Mouse (Mus musculus) limb, embryonic 12.5 days (tissue): ENCODE results near the gene Scgb1b27. TPM values are rescaled to one million over a fixed set of nuclear protein-coding genes. Genes with fewer than 3 reads are reported as not detected.
"Not testable (repeated sequence)": the region's sequence is repeated elsewhere in the genome, so short reads cannot be mapped to it uniquely, and the experiment has no call there.

Source experiments
- ATAC-seq: fragments of 200-750 bp; cut with Nextera tagmentation; 2 replicates; pipeline ENCODE4 v1.8.0; 2017; ENCODE audit warnings: low read depth, moderate TSS enrichment; ENCODE audit not compliant: insufficient number of reproducible peaks, insufficient read depth, low FRiP score, low TSS enrichment
- H3K27ac ChIP-seq: fragments of 300-500 bp; sonication (generic); 2 replicates; pipeline ENCODE4 v1.5.1; 2016; ENCODE audit warnings: mild to moderate bottlenecking, moderate library complexity
- H3K27me3 ChIP-seq: fragments of 300-500 bp; sonication (generic); 2 replicates; pipeline ENCODE4 v1.6.1; 2016; ENCODE audit warnings: mild to moderate bottlenecking, moderate library complexity
- H3K36me3 ChIP-seq: fragments of 300-500 bp; sonication (generic); 2 replicates; pipeline ENCODE4 v1.6.1; 2016; ENCODE audit warnings: mild to moderate bottlenecking, moderate library complexity
- H3K4me1 ChIP-seq: fragments of 300-500 bp; sonication (generic); replicated peaks from 2 replicates; pipeline ENCODE4 v1.6.1; 2016
- H3K4me2 ChIP-seq: fragments of 300-500 bp; sonication (generic); 2 replicates; pipeline ENCODE4 v1.6.1; 2016; ENCODE audit warnings: mild to moderate bottlenecking, moderate library complexity
- H3K4me3 ChIP-seq: fragments of 300-500 bp; sonication (generic); replicated peaks from 2 replicates; pipeline ENCODE4 v1.5.1; 2016; ENCODE audit warnings: mild to moderate bottlenecking
- H3K9ac ChIP-seq: fragments of 300-500 bp; sonication (generic); replicated peaks from 2 replicates; pipeline ENCODE4 v1.6.1; 2016; ENCODE audit warnings: mild to moderate bottlenecking, moderate library complexity
- H3K9me3 ChIP-seq: fragments of 300-500 bp; sonication (generic); 2 replicates; pipeline ENCODE4 v1.6.1; 2016; ENCODE audit warnings: mild to moderate bottlenecking, moderate library complexity
- WGBS: fragments of 180-500 bp; shearing (Covaris S2); methylation state at CpG from one replicate; pipeline ENCODE4 v1.1.7; 2016; 5-methylcytosine and 5-hydroxymethylcytosine counted together
- polyA plus RNA-seq: library from polyadenylated mRNA; unstranded; fragments of >200 nt; fragmentation: Nextera tagmentation; extraction: Ambion mirVana; gene quantifications from 2 replicates; pipeline ENCODE4 v1.2.1, GENCODE M21; 2016

Scgb1b27 gene
- not detected in 2 replicates for polyA plus RNA-seq

- WGBS = 100% methylated on average over 1 of the region's 1 CpGs
- H3K9me3 ChIP-seq = peaks cover 68% of the 10 kb centered on the region
- H3K36me3 ChIP-seq, ATAC-seq, H3K4me2 ChIP-seq, H3K27ac ChIP-seq, H3K4me3 ChIP-seq, H3K27me3 ChIP-seq, H3K9ac ChIP-seq, H3K4me1 ChIP-seq: not testable (repeated sequence)
Observed at GRCm38 (mm10) chr7:34021183-34021582, at the start of gene Scgb1b27. Gene Scgb1b27 (plus strand): TSS chr7:34021483.

DNA sequence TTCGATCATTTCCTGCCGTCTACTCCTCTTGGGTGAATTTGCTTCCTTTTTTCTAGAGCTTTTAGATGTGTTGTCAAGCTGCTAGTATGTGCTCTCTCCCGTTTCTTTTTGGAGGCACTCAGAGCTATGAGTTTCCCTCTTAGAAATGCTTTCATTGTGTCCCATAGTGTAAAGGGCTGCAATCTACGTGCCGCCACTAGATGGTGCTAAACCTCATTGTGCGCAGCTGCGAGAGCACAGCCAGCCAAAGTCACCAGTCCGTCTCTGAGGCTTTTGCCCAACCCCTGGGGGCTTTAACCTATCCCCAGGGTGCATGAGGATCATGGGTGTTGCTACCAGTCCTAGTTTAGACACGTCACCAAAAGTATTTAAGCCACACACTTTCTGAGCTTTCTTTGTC, 39.0 kb upstream of the Scgb1b27 start:
- 30% methylated on average over 8 of the region's 9 CpGs for WGBS
- ATAC-seq = not testable (repeated sequence)

DNA sequence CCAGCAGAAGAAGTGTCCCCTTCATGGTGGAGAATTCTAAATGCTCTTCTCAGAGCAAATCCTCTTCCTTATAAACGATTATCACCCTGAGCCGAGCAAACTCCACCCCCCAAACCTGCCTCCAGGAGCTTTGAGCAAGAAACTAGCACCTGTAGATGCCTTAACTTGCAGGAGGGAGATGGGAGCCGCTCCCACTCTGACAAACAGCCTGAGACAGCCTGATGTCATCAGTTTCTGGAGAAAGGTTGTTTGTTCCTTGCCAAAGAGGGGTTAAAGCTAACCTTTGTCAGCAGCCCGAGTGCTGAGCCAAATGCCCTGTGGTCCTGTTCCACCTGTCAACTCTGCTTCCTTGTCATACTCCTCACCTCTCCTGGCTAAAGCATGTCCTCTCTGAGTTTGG, 7.4 kb upstream of the Scgb1b27 start, which contains the start of gene Scgb2b27:
TSS of gene Scgb2b27 (minus strand) at position 101 of the 400 bp plus-strand sequence.
- H3K27ac ChIP-seq = no peak within 1 kb of the TSS
- no peak for ATAC-seq
- H3K4me3 ChIP-seq = no peak within 1 kb of the TSS
- no peak within 1 kb of the TSS for H3K9ac ChIP-seq
- WGBS = 69% methylated on average over 4 of the region's 4 CpGs
- H3K4me1 ChIP-seq = no peaks in the 10 kb centered on the region
- H3K36me3 ChIP-seq = no peaks in the 10 kb centered on the region
- no peak within 1 kb of the TSS for H3K4me2 ChIP-seq
- peaks cover 65% of the 10 kb centered on the region for H3K9me3 ChIP-seq
- H3K27me3 ChIP-seq = no peaks in the 10 kb centered on the region

More for the DNA sequence above, 39.0 kb upstream of the Scgb1b27 start:
- not testable (repeated sequence) for H3K27ac ChIP-seq, H3K4me2 ChIP-seq, H3K27me3 ChIP-seq, H3K9ac ChIP-seq, H3K36me3 ChIP-seq, H3K4me1 ChIP-seq, H3K4me3 ChIP-seq
- H3K9me3 ChIP-seq = peaks cover 17% of the 10 kb centered on the region

GRCm38 (mm10) chr7:34025641-34026040, 4.4 kb downstream of the Scgb1b27 start:
- no peak overlapping the region for H3K27ac ChIP-seq
- H3K4me2 ChIP-seq = no peak overlapping the region
- H3K4me3 ChIP-seq = no peak overlapping the region
- no peak overlapping the region for H3K9ac ChIP-seq
- peaks cover 88% of the 10 kb centered on the region for H3K9me3 ChIP-seq
- H3K36me3 ChIP-seq = no peaks in the 10 kb centered on the region
- no peaks in the 10 kb centered on the region for H3K4me1 ChIP-seq
- ATAC-seq = no peak
- no peaks in the 10 kb centered on the region for H3K27me3 ChIP-seq
- 80% methylated on average over 4 of the region's 4 CpGs for WGBS

GRCm38 (mm10) chr7:34027202-34027601, 5.9 kb downstream of the Scgb1b27 start:
- H3K4me2 ChIP-seq, H3K36me3 ChIP-seq, H3K4me1 ChIP-seq, ATAC-seq, H3K27ac ChIP-seq, H3K4me3 ChIP-seq, H3K9ac ChIP-seq, H3K27me3 ChIP-seq: not testable (repeated sequence)
- WGBS = 87% methylated on average over 9 of the region's 9 CpGs
- H3K9me3 ChIP-seq = peaks cover 88% of the 10 kb centered on the region

GRCm38 (mm10) chr7:34030026-34030425, 8.7 kb downstream of the Scgb1b27 start:
- ATAC-seq = no peak
- H3K4me1 ChIP-seq = no peaks in the 10 kb centered on the region
- no peak overlapping the region for H3K4me2 ChIP-seq
- H3K9me3 ChIP-seq = peaks cover 90% of the 10 kb centered on the region
- no peak overlapping the region for H3K9ac ChIP-seq
- H3K4me3 ChIP-seq = no peak overlapping the region
- H3K27ac ChIP-seq = no peak overlapping the region
- no peaks in the 10 kb centered on the region for H3K36me3 ChIP-seq
- H3K27me3 ChIP-seq = no peaks in the 10 kb centered on the region
- WGBS = 95% methylated on average over 11 of the region's 11 CpGs

- ATAC-seq, H3K27ac ChIP-seq, H3K4me3 ChIP-seq, H3K4me2 ChIP-seq, H3K36me3 ChIP-seq, H3K27me3 ChIP-seq, H3K9ac ChIP-seq, H3K4me1 ChIP-seq: not testable (repeated sequence)
- H3K9me3 ChIP-seq = peaks cover 80% of the 10 kb centered on the region
- WGBS = 81% methylated on average over 4 of the region's 4 CpGs
Observed at GRCm38 (mm10) chr7:34034579-34034978, 13.3 kb downstream of the Scgb1b27 start.

GRCm38 (mm10) chr7:34036076-34036815, 15.0 kb downstream of the Scgb1b27 start:
- not testable (repeated sequence) for ATAC-seq, H3K4me3 ChIP-seq, H3K27me3 ChIP-seq, H3K36me3 ChIP-seq, H3K27ac ChIP-seq, H3K9ac ChIP-seq, H3K4me2 ChIP-seq, H3K4me1 ChIP-seq
- 88% methylated on average over 11 of the region's 11 CpGs for WGBS
- peaks cover 63% of the 10 kb centered on the region for H3K9me3 ChIP-seq

- H3K27ac ChIP-seq, H3K27me3 ChIP-seq, ATAC-seq, H3K36me3 ChIP-seq, H3K4me2 ChIP-seq, H3K4me3 ChIP-seq, H3K9me3 ChIP-seq, H3K4me1 ChIP-seq, H3K9ac ChIP-seq: not testable (repeated sequence)
- 78% methylated on average over 5 of the region's 5 CpGs for WGBS
Observed at GRCm38 (mm10) chr7:34068132-34068531, 46.8 kb downstream of the Scgb1b27 start.

Other genes starting within 250 kb of the Scgb1b27 start
- not detected in 2 replicates for gene Scgb2b26, start 76.4 kb upstream of the Scgb1b27 start, polyA plus RNA-seq
- gene Scgb2b27, start 7.5 kb upstream of the Scgb1b27 start, polyA plus RNA-seq = not detected in 2 replicates
- not detected in 2 replicates for gene Scgb1b30, start 73.9 kb downstream of the Scgb1b27 start, polyA plus RNA-seq
- gene Wtip, start 111.8 kb downstream of the Scgb1b27 start, polyA plus RNA-seq = 8.4 and 8.8 TPM in 2 replicates
- gene Uba2, start 148.1 kb downstream of the Scgb1b27 start, polyA plus RNA-seq = 275 and 276 TPM in 2 replicates
- 72.2 and 75.0 TPM in 2 replicates for gene Pdcd2l, start 175.2 kb downstream of the Scgb1b27 start, polyA plus RNA-seq
- gene Gpi1, start 208.9 kb downstream of the Scgb1b27 start, polyA plus RNA-seq = 243 and 262 TPM in 2 replicates
- gene Gm6096, start 229.6 kb downstream of the Scgb1b27 start, polyA plus RNA-seq = 0.89 TPM in 1 of 2 replicates, not detected in the other